Mouse (Mus musculus) cerebellum, adult 9-11 months (tissue): ENCODE data around the gene Olfr610.
"Not testable (repeated sequence)": the region's sequence is repeated elsewhere in the genome, so short reads cannot be mapped to it uniquely, and the experiment has no call there.

Source experiments
- DNase-seq: peaks from one replicate; pipeline ENCODE4 v3.0.0; 2022

Olfr610 gene

GRCm38 (mm10) chr7:103512022-103512421, at the start of gene Olfr610:
Gene Olfr610, minus strand, starts transcription at chr7:103512122.
- no peak for DNase-seq

- no peak for DNase-seq
Observed at GRCm38 (mm10) chr7:103555779-103556178, 43.9 kb upstream of the Olfr610 start, which contains the start of gene Olfr615. Gene Olfr615, plus strand, starts transcription at chr7:103556079.

- no peak for DNase-seq
Observed at GRCm38 (mm10) chr7:103547774-103548173, 35.9 kb upstream of the Olfr610 start, which contains the start of gene Olfr613. Gene Olfr613, plus strand, starts transcription at chr7:103548074.

GRCm38 (mm10) chr7:103542617-103543016, 30.7 kb upstream of the Olfr610 start, which contains the start of gene Olfr612:
Gene Olfr612, minus strand, starts transcription at chr7:103542717.
- DNase-seq, result not testable (repeated sequence)

GRCm38 (mm10) chr7:103520746-103521145, 8.8 kb upstream of the Olfr610 start, which contains the start of gene Olfr611:
Gene Olfr611, minus strand, starts transcription at chr7:103520846.
- DNase-seq, result not testable (repeated sequence)

- no peak for DNase-seq
Observed at GRCm38 (mm10) chr7:103497962-103498361, 14.0 kb downstream of the Olfr610 start, which contains the start of gene Olfr609. Gene Olfr609, minus strand, starts transcription at chr7:103498062.

GRCm38 (mm10) chr7:103477106-103477505, 34.8 kb downstream of the Olfr610 start:
- DNase-seq, result not testable (repeated sequence)

GRCm38 (mm10) chr7:103469577-103469976, 42.3 kb downstream of the Olfr610 start, which contains the start of gene Olfr608:
Gene Olfr608, plus strand, starts transcription at chr7:103469877.
- no peak for DNase-seq

GRCm38 (mm10) chr7:103460590-103460989, 51.3 kb downstream of the Olfr610 start:
- no peak for DNase-seq
